Mouse (Mus musculus): ENCODE results near the gene Ccnk. TPM values are rescaled to one million over a fixed set of nuclear protein-coding genes. Genes with fewer than 3 reads are reported as not detected.

The Ccnk gene
- polyA plus RNA-seq, 1 experiment from 2014 or later, result 5.6 TPM

DNA sequence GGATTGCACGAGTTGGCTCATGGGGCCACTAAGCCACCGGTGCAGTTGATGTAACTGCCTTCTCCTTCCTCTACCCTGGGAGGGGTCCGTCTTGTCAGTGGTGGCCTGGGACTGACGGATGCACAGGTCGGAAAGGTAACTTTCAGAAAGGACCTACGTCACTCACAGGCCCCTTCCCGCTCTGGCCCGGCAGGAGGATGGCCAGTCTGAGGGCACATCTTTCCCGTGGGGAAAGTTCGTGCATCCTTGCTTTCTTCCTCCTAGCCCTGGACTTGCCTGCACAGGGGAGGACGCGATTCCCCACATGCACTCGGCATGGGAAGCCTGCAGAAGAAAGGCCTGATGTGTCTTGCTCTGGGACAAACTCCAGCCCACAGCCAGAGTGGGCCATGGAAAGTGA, 46.8 kb downstream of the Ccnk start:
- H3K9ac ChIP-seq, result no peak overlapping the region
- no peak overlapping the region for H3K4me2 ChIP-seq (replicated peaks)
- H3K4me3 ChIP-seq (replicated peaks; ENCODE audit: low read length), result no peak overlapping the region
- no peaks in the 10 kb centered on the region for H3K27me3 ChIP-seq (ENCODE audit: control insufficient read depth, insufficient read depth, low read length)
- no peak overlapping the region for H3K27ac ChIP-seq
- no peaks in the 10 kb centered on the region for H3K36me3 ChIP-seq (replicated peaks; ENCODE audit: control insufficient read depth, insufficient read depth)
- WGBS, result 70% methylated on average over 13 of the region's 13 CpGs
- DNase-seq (ENCODE audit: low spot score) (no peak), ATAC-seq (ENCODE audit: low FRiP score) (no peak)
- no peaks in the 10 kb centered on the region for H3K9me3 ChIP-seq (ENCODE audit: control insufficient read depth, low read length)
- H3K4me1 ChIP-seq (replicated peaks; ENCODE audit: control insufficient read depth, insufficient read depth, low read length), result peaks cover 48% of the 10 kb centered on the region

GRCm38 (mm10) chr12:108226941-108227340, 47.6 kb downstream of the Ccnk start:
- Histone ChIP-seq H3K4me2 (replicated peaks) (no peak overlapping the region), H3K4me1 (replicated peaks; ENCODE audit: control insufficient read depth, insufficient read depth, low read length) (peaks cover 46% of the 10 kb centered on the region), H3K27ac (no peak overlapping the region), H3K36me3 (replicated peaks; ENCODE audit: control insufficient read depth, insufficient read depth) (no peaks in the 10 kb centered on the region), H3K4me3 (replicated peaks; ENCODE audit: low read length) (no peak overlapping the region), H3K27me3 (ENCODE audit: control insufficient read depth, insufficient read depth, low read length) (no peaks in the 10 kb centered on the region), H3K9ac (no peak overlapping the region), H3K9me3 (ENCODE audit: control insufficient read depth, low read length) (no peaks in the 10 kb centered on the region)
- no peak for DNase-seq (ENCODE audit: low spot score)
- 81% methylated on average over 12 of the region's 12 CpGs for WGBS
- no peak for ATAC-seq (ENCODE audit: low FRiP score)

- H3K4me2 ChIP-seq (replicated peaks), result no peak overlapping the region
- H3K27ac ChIP-seq, result no peak overlapping the region
- WGBS, result 73% methylated on average over 16 of the region's 16 CpGs
- H3K9ac ChIP-seq, result no peak overlapping the region
- H3K36me3 ChIP-seq (replicated peaks; ENCODE audit: control insufficient read depth, insufficient read depth), result no peaks in the 10 kb centered on the region
- no peak for DNase-seq (ENCODE audit: low spot score)
- ATAC-seq (ENCODE audit: low FRiP score), result no peak
- peaks cover 51% of the 10 kb centered on the region for H3K4me1 ChIP-seq (replicated peaks; ENCODE audit: control insufficient read depth, insufficient read depth, low read length)
- H3K27me3 ChIP-seq (ENCODE audit: control insufficient read depth, insufficient read depth, low read length), result no peaks in the 10 kb centered on the region
- no peaks in the 10 kb centered on the region for H3K9me3 ChIP-seq (ENCODE audit: control insufficient read depth, low read length)
- no peak overlapping the region for H3K4me3 ChIP-seq (replicated peaks; ENCODE audit: low read length)
Measured at GRCm38 (mm10) chr12:108227527-108227926, 48.1 kb downstream of the Ccnk start.

- Histone ChIP-seq H3K27ac (no peak overlapping the region), H3K27me3 (ENCODE audit: control insufficient read depth, insufficient read depth, low read length) (no peaks in the 10 kb centered on the region), H3K4me1 (replicated peaks; ENCODE audit: control insufficient read depth, insufficient read depth, low read length) (peaks cover 37% of the 10 kb centered on the region), H3K36me3 (replicated peaks; ENCODE audit: control insufficient read depth, insufficient read depth) (no peaks in the 10 kb centered on the region), H3K4me2 (replicated peaks) (no peak overlapping the region), H3K9ac (no peak overlapping the region), H3K9me3 (ENCODE audit: control insufficient read depth, low read length) (no peaks in the 10 kb centered on the region), H3K4me3 (replicated peaks; ENCODE audit: low read length) (no peak overlapping the region)
- WGBS, result 79% methylated on average over 12 of the region's 12 CpGs
- no peak for DNase-seq (ENCODE audit: low spot score)
- ATAC-seq (ENCODE audit: low FRiP score), result no peak
Measured at GRCm38 (mm10) chr12:108230077-108230476, 50.7 kb downstream of the Ccnk start.

GRCm38 (mm10) chr12:108230821-108231794, 51.7 kb downstream of the Ccnk start:
- no peak overlapping the region for H3K4me3 ChIP-seq (replicated peaks; ENCODE audit: low read length)
- peak overlapping the region; percentile 33 for H3K27ac ChIP-seq
- H3K9me3 ChIP-seq (ENCODE audit: control insufficient read depth, low read length), result no peaks in the 10 kb centered on the region
- no peak overlapping the region for H3K9ac ChIP-seq
- WGBS, result 53% methylated on average over 16 of the region's 18 CpGs
- no peak for ATAC-seq (ENCODE audit: low FRiP score)
- H3K36me3 ChIP-seq (replicated peaks; ENCODE audit: control insufficient read depth, insufficient read depth), result no peaks in the 10 kb centered on the region
- H3K4me1 ChIP-seq (replicated peaks; ENCODE audit: control insufficient read depth, insufficient read depth, low read length), result peaks cover 35% of the 10 kb centered on the region
- no peak for DNase-seq (ENCODE audit: low spot score)
- no peak overlapping the region for H3K4me2 ChIP-seq (replicated peaks)
- H3K27me3 ChIP-seq (ENCODE audit: control insufficient read depth, insufficient read depth, low read length), result no peaks in the 10 kb centered on the region

- Histone ChIP-seq H3K36me3 (replicated peaks; ENCODE audit: control insufficient read depth, insufficient read depth) (no peaks in the 10 kb centered on the region), H3K9me3 (ENCODE audit: control insufficient read depth, low read length) (no peaks in the 10 kb centered on the region), H3K27ac (peak overlapping the region; percentile 17; the same call in 1 of the 2 replicates), H3K4me1 (replicated peaks; ENCODE audit: control insufficient read depth, insufficient read depth, low read length) (peaks cover 29% of the 10 kb centered on the region), H3K4me2 (replicated peaks) (no peak overlapping the region), H3K4me3 (replicated peaks; ENCODE audit: low read length) (no peak overlapping the region), H3K27me3 (ENCODE audit: control insufficient read depth, insufficient read depth, low read length) (no peaks in the 10 kb centered on the region), H3K9ac (no peak overlapping the region)
- DNase-seq (ENCODE audit: low spot score), result no peak
- 25% methylated on average over 9 of the region's 9 CpGs for WGBS
- ATAC-seq (ENCODE audit: low FRiP score), result no peak
Measured at GRCm38 (mm10) chr12:108231901-108232300, 52.5 kb downstream of the Ccnk start.

DNA sequence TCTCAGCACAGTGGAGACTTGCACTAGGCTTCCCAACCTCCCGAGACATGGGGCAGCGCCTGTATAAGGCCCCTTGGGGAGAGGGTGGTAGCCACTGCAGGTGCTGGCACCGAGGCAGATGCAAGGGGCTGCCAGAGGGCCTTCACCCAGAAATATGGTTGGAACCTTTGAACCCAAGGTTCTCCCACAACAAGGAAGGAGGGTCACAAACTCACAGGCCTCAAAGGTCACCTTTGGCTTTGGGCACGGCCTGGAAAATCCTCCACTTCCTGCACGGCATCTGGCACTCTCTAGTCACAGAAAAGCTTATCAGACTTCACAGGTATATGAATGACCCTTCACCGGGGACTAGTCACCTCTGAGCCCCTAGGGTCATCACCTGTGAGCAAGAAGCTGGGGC, 54.4 kb downstream of the Ccnk start:
- Histone ChIP-seq H3K36me3 (replicated peaks; ENCODE audit: control insufficient read depth, insufficient read depth) (no peaks in the 10 kb centered on the region), H3K9ac (no peak overlapping the region), H3K27me3 (ENCODE audit: control insufficient read depth, insufficient read depth, low read length) (no peaks in the 10 kb centered on the region), H3K27ac (no peak overlapping the region), H3K4me1 (replicated peaks; ENCODE audit: control insufficient read depth, insufficient read depth, low read length) (peaks cover 34% of the 10 kb centered on the region), H3K4me3 (replicated peaks; ENCODE audit: low read length) (no peak overlapping the region), H3K4me2 (replicated peaks) (no peak overlapping the region), H3K9me3 (ENCODE audit: control insufficient read depth, low read length) (no peaks in the 10 kb centered on the region)
- no peak for ATAC-seq (ENCODE audit: low FRiP score)
- 92% methylated on average over 6 of the region's 6 CpGs for WGBS
- no peak for DNase-seq (ENCODE audit: low spot score)

- Histone ChIP-seq H3K27me3 (ENCODE audit: control insufficient read depth, insufficient read depth, low read length) (no peaks in the 10 kb centered on the region), H3K4me3 (replicated peaks; ENCODE audit: low read length) (no peak overlapping the region), H3K4me2 (replicated peaks) (no peak overlapping the region), H3K4me1 (replicated peaks; ENCODE audit: control insufficient read depth, insufficient read depth, low read length) (peaks cover 47% of the 10 kb centered on the region), H3K36me3 (replicated peaks; ENCODE audit: control insufficient read depth, insufficient read depth) (no peaks in the 10 kb centered on the region), H3K9me3 (ENCODE audit: control insufficient read depth, low read length) (no peaks in the 10 kb centered on the region), H3K27ac (no peak overlapping the region), H3K9ac (no peak overlapping the region)
- no peak for ATAC-seq (ENCODE audit: low FRiP score)
- DNase-seq (ENCODE audit: low spot score), result no peak
- 72% methylated on average over 14 of the region's 14 CpGs for WGBS
Measured at GRCm38 (mm10) chr12:108234832-108235602, 55.6 kb downstream of the Ccnk start.

GRCm38 (mm10) chr12:108235976-108236555, 56.7 kb downstream of the Ccnk start:
- Histone ChIP-seq H3K9me3 (ENCODE audit: control insufficient read depth, low read length) (no peaks in the 10 kb centered on the region), H3K9ac (no peak overlapping the region), H3K4me1 (replicated peaks; ENCODE audit: control insufficient read depth, insufficient read depth, low read length) (peaks cover 57% of the 10 kb centered on the region), H3K4me2 (replicated peaks) (no peak overlapping the region), H3K27me3 (ENCODE audit: control insufficient read depth, insufficient read depth, low read length) (no peaks in the 10 kb centered on the region), H3K4me3 (replicated peaks; ENCODE audit: low read length) (no peak overlapping the region), H3K36me3 (replicated peaks; ENCODE audit: control insufficient read depth, insufficient read depth) (no peaks in the 10 kb centered on the region), H3K27ac (no peak overlapping the region)
- no peak for ATAC-seq (ENCODE audit: low FRiP score)
- WGBS, result 59% methylated on average over 18 of the region's 18 CpGs
- DNase-seq (ENCODE audit: low spot score), result no peak

Data from hindbrain, embryonic 14.5 days (tissue).